Mouse (Mus musculus): ENCODE data around the gene Med6. TPM values are rescaled to one million over a fixed set of nuclear protein-coding genes. Genes with fewer than 3 reads are reported as not detected.

Med6 gene
- polyA plus RNA-seq (2016; fragmentation: Nextera tagmentation; extraction: Ambion mirVana) = 65.2 and 67.0 TPM in 2 replicates

- 0 out of 2 replicates have a peak, but pooled peaks cover 3% of the 10 kb centered on the region for H3K27me3 ChIP-seq
- H3K27ac ChIP-seq (replicated peaks) = peak within 1 kb of the TSS; percentile 15; the same call in 1 of the 2 replicates
- H3K9ac ChIP-seq (replicated peaks) = peak within 1 kb of the TSS; percentile 67
- peak within 1 kb of the TSS; percentile 74 for H3K4me2 ChIP-seq (replicated peaks)
- peak; percentile 97 for ATAC-seq (ENCODE audit: low FRiP score, low read depth)
- H3K9me3 ChIP-seq = no peaks in the 10 kb centered on the region
- 3% methylated on average over 36 of the region's 36 CpGs for WGBS
- H3K4me1 ChIP-seq = peaks cover 9% of the 10 kb centered on the region
- H3K4me3 ChIP-seq = peak within 1 kb of the TSS; percentile 73
- peaks cover 4% of the 10 kb centered on the region for H3K36me3 ChIP-seq
Measured at GRCm38 (mm10) chr12:81594902-81595671, at the start of gene Med6. Med6 (minus strand) TSS chr12:81595008.

GRCm38 (mm10) chr12:81642361-81643082 is 47.7 kb upstream of the Med6 start:
- Histone ChIP-seq H3K4me1 (peaks cover 12% of the 10 kb centered on the region; the same call in 1 of the 2 replicates), H3K36me3 (no peaks in the 10 kb centered on the region), H3K9me3 (no peaks in the 10 kb centered on the region), H3K27me3 (peaks cover 5% of the 10 kb centered on the region; the same call in 1 of the 2 replicates), H3K4me3 (no peak overlapping the region), H3K9ac (replicated peaks) (no peak overlapping the region), H3K4me2 (replicated peaks) (no peak overlapping the region), H3K27ac (replicated peaks) (no peak overlapping the region)
- ATAC-seq (ENCODE audit: low FRiP score, low read depth) = no peak
- 31% methylated on average over 11 of the region's 11 CpGs for WGBS

- no peak overlapping the region for H3K4me3 ChIP-seq
- no peak overlapping the region for H3K9ac ChIP-seq (replicated peaks)
- H3K9me3 ChIP-seq = no peaks in the 10 kb centered on the region
- no peaks in the 10 kb centered on the region for H3K36me3 ChIP-seq
- ATAC-seq (ENCODE audit: low FRiP score, low read depth) = no peak
- H3K27ac ChIP-seq (replicated peaks) = no peak overlapping the region
- peaks cover 5% of the 10 kb centered on the region; the same call in 1 of the 2 replicates for H3K27me3 ChIP-seq
- H3K4me2 ChIP-seq (replicated peaks) = no peak overlapping the region
- WGBS = 67% methylated on average over 5 of the region's 5 CpGs
- H3K4me1 ChIP-seq = peaks cover 12% of the 10 kb centered on the region; the same call in 1 of the 2 replicates
Measured at GRCm38 (mm10) chr12:81640656-81641055, 45.8 kb upstream of the Med6 start.

GRCm38 (mm10) chr12:81633246-81633645 is 38.4 kb upstream of the Med6 start:
- peak overlapping the region; percentile 72 for H3K4me2 ChIP-seq (replicated peaks)
- no peaks in the 10 kb centered on the region for H3K9me3 ChIP-seq
- ATAC-seq (ENCODE audit: low FRiP score, low read depth) = no peak
- no peak overlapping the region for H3K27ac ChIP-seq (replicated peaks)
- no peak overlapping the region for H3K9ac ChIP-seq (replicated peaks)
- 77% methylated on average over 2 of the region's 2 CpGs for WGBS
- peaks cover 24% of the 10 kb centered on the region for H3K4me1 ChIP-seq
- H3K4me3 ChIP-seq = no peak overlapping the region
- H3K27me3 ChIP-seq = peaks cover 28% of the 10 kb centered on the region
- H3K36me3 ChIP-seq = no peaks in the 10 kb centered on the region

GRCm38 (mm10) chr12:81631661-81632401 is 37.0 kb upstream of the Med6 start:
- Histone ChIP-seq H3K4me3 (peak overlapping the region; percentile 58), H3K9ac (replicated peaks) (peak overlapping the region; percentile 71), H3K36me3 (no peaks in the 10 kb centered on the region), H3K9me3 (no peaks in the 10 kb centered on the region), H3K4me2 (replicated peaks) (peak overlapping the region; percentile 72), H3K27me3 (peaks cover 31% of the 10 kb centered on the region), H3K27ac (replicated peaks) (peak overlapping the region; percentile 79), H3K4me1 (peaks cover 24% of the 10 kb centered on the region)
- ATAC-seq (ENCODE audit: low FRiP score, low read depth) = peak; percentile 50
- WGBS = 1% methylated on average over 31 of the region's 31 CpGs

GRCm38 (mm10) chr12:81630915-81631660 is 36.3 kb upstream of the Med6 start, which contains the start of gene Ttc9:
Ttc9 (plus strand) TSS chr12:81631249.
- Histone ChIP-seq H3K27ac (replicated peaks) (peak within 1 kb of the TSS; percentile 79), H3K27me3 (peaks cover 31% of the 10 kb centered on the region)

GRCm38 (mm10) chr12:81630520-81630914 is 35.7 kb upstream of the Med6 start:
- Histone ChIP-seq H3K27me3 (peaks cover 31% of the 10 kb centered on the region), H3K4me2 (replicated peaks) (peak overlapping the region; percentile 72), H3K4me3 (peak overlapping the region; percentile 58), H3K36me3 (no peaks in the 10 kb centered on the region), H3K4me1 (peaks cover 24% of the 10 kb centered on the region), H3K27ac (replicated peaks) (peak overlapping the region; percentile 79), H3K9me3 (no peaks in the 10 kb centered on the region), H3K9ac (replicated peaks) (peak overlapping the region; percentile 71)
- under 1% methylated on average over 16 of the region's 16 CpGs for WGBS
- peak; percentile 70 for ATAC-seq (ENCODE audit: low FRiP score, low read depth)

More at GRCm38 (mm10) chr12:81630915-81631660, 36.3 kb upstream of the Med6 start, which contains the start of gene Ttc9:
- Histone ChIP-seq H3K36me3 (no peaks in the 10 kb centered on the region), H3K4me3 (peak within 1 kb of the TSS; percentile 58), H3K4me2 (replicated peaks) (peak within 1 kb of the TSS; percentile 72), H3K4me1 (peaks cover 24% of the 10 kb centered on the region), H3K9me3 (no peaks in the 10 kb centered on the region), H3K9ac (replicated peaks) (peak within 1 kb of the TSS; percentile 71)
- under 1% methylated on average over 76 of the region's 82 CpGs for WGBS
- peak; percentile 82 for ATAC-seq (ENCODE audit: low FRiP score, low read depth)

GRCm38 (mm10) chr12:81628091-81628490 is 33.3 kb upstream of the Med6 start:
- H3K27ac ChIP-seq (replicated peaks) = no peak overlapping the region
- 91% methylated on average over 4 of the region's 4 CpGs for WGBS
- H3K9me3 ChIP-seq = no peaks in the 10 kb centered on the region
- peaks cover 23% of the 10 kb centered on the region for H3K27me3 ChIP-seq
- no peaks in the 10 kb centered on the region for H3K36me3 ChIP-seq
- peaks cover 21% of the 10 kb centered on the region for H3K4me1 ChIP-seq
- H3K9ac ChIP-seq (replicated peaks) = no peak overlapping the region
- no peak overlapping the region for H3K4me3 ChIP-seq
- no peak overlapping the region for H3K4me2 ChIP-seq (replicated peaks)
- no peak for ATAC-seq (ENCODE audit: low FRiP score, low read depth)

GRCm38 (mm10) chr12:81627426-81627825 is 32.6 kb upstream of the Med6 start:
- Histone ChIP-seq H3K4me3 (no peak overlapping the region), H3K4me1 (peaks cover 14% of the 10 kb centered on the region), H3K4me2 (replicated peaks) (no peak overlapping the region), H3K27me3 (peaks cover 18% of the 10 kb centered on the region), H3K36me3 (no peaks in the 10 kb centered on the region), H3K9ac (replicated peaks) (no peak overlapping the region), H3K27ac (replicated peaks) (no peak overlapping the region), H3K9me3 (no peaks in the 10 kb centered on the region)
- ATAC-seq (ENCODE audit: low FRiP score, low read depth) = no peak
- WGBS = 87% methylated on average over 6 of the region's 6 CpGs

GRCm38 (mm10) chr12:81626226-81626861 is 31.5 kb upstream of the Med6 start:
- H3K36me3 ChIP-seq = no peaks in the 10 kb centered on the region
- ATAC-seq (ENCODE audit: low FRiP score, low read depth) = no peak
- peaks cover 18% of the 10 kb centered on the region for H3K27me3 ChIP-seq
- peaks cover 8% of the 10 kb centered on the region for H3K4me1 ChIP-seq
- no peak overlapping the region for H3K4me2 ChIP-seq (replicated peaks)
- H3K27ac ChIP-seq (replicated peaks) = no peak overlapping the region
- WGBS = 87% methylated on average over 12 of the region's 12 CpGs
- no peak overlapping the region for H3K4me3 ChIP-seq
- no peak overlapping the region for H3K9ac ChIP-seq (replicated peaks)
- H3K9me3 ChIP-seq = no peaks in the 10 kb centered on the region

GRCm38 (mm10) chr12:81623377-81623776 is 28.6 kb upstream of the Med6 start:
- Histone ChIP-seq H3K4me1 (no peaks in the 10 kb centered on the region), H3K4me2 (replicated peaks) (no peak overlapping the region), H3K36me3 (no peaks in the 10 kb centered on the region), H3K9ac (replicated peaks) (no peak overlapping the region), H3K27me3 (peaks cover 5% of the 10 kb centered on the region), H3K9me3 (no peaks in the 10 kb centered on the region), H3K27ac (replicated peaks) (no peak overlapping the region), H3K4me3 (no peak overlapping the region)
- WGBS = 70% methylated on average over 4 of the region's 4 CpGs
- no peak for ATAC-seq (ENCODE audit: low FRiP score, low read depth)
